Mouse (Mus musculus): ENCODE results near the gene Trim27. TPM values are rescaled to one million over a fixed set of nuclear protein-coding genes. Genes with fewer than 3 reads are reported as not detected.
A peak's percentile ranks its signal among the peaks of the same experiment; 100 is the strongest.

Gene Trim27
- polyA plus RNA-seq (2016; fragmentation: Nextera tagmentation; extraction: Ambion mirVana), result 132 and 140 TPM in 2 replicates

- under 1% methylated on average over 15 of the region's 15 CpGs for WGBS
Measured at GRCm38 (mm10) chr13:21179367-21179723, at the start of gene Trim27. TSS of gene Trim27 (plus strand) at chr13:21179445.

DNA sequence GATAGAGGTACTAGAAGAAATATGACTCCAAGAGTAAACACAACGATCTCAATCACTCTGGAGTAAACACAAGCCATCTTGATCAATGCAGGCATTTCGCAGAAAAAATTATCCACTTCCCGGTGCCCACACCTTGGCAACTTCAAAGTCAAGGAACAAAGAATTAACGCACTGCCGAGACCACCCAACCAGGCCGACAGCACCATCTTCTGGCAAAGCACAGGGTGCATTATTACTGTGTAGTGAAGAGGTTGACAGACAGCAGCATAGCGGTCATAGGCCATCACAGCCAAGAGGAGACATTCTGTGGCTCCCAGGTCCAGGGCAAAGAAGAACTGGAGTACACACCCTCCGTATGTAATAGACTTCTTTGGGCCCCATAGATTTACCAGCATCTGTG, 36.8 kb upstream of the Trim27 start:
- 48% methylated on average over 8 of the region's 8 CpGs for WGBS
- H3K9me3 ChIP-seq, result no peaks in the 10 kb centered on the region
- ATAC-seq (ENCODE audit: low FRiP score, low read depth), result no peak

More at GRCm38 (mm10) chr13:21179367-21179723, at the start of gene Trim27:
- Histone ChIP-seq H3K9ac (replicated peaks) (peak within 1 kb of the TSS; percentile 92), H3K27me3 (peaks cover 8% of the 10 kb centered on the region; the same call in 1 of the 2 replicates), H3K4me2 (replicated peaks) (peak within 1 kb of the TSS; percentile 72), H3K9me3 (no peaks in the 10 kb centered on the region), H3K36me3 (peaks cover 26% of the 10 kb centered on the region), H3K27ac (replicated peaks) (peak within 1 kb of the TSS; percentile 95), H3K4me3 (peak within 1 kb of the TSS; percentile 93), H3K4me1 (peaks cover 27% of the 10 kb centered on the region)
- ATAC-seq (ENCODE audit: low FRiP score, low read depth), result peak; percentile 40

DNA sequence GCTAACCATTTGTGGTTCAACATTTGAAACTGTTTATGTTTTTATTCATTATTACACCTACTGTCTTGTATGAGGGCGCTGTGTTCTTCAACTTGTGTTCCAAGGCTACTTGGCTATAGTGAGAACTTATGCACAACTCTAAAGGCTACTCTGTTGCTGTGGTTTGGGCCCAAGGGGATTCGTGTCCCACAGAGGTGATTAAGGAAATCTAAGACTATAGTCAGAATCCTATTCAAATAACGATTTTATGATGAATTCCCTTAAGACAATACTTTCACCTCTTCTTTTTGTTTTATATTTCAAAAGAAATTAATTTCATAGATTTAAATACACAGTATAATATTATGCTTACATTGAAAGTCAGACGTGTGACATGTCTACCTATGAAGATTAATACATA, 33.5 kb upstream of the Trim27 start, which contains the start of gene Olfr1368:
TSS of gene Olfr1368 (minus strand) at position 101 of the 400 bp plus-strand sequence.
- Histone ChIP-seq H3K9ac (replicated peaks) (no peak within 1 kb of the TSS), H3K4me3 (no peak within 1 kb of the TSS), H3K27ac (replicated peaks) (no peak within 1 kb of the TSS), H3K9me3 (no peaks in the 10 kb centered on the region), H3K4me1 (no peaks in the 10 kb centered on the region), H3K4me2 (replicated peaks) (no peak within 1 kb of the TSS), H3K27me3 (no peaks in the 10 kb centered on the region), H3K36me3 (no peaks in the 10 kb centered on the region)
- WGBS, result 74% methylated on average over 4 of the region's 4 CpGs
- no peak for ATAC-seq (ENCODE audit: low FRiP score, low read depth)

More for the DNA sequence above, 36.8 kb upstream of the Trim27 start:
- Histone ChIP-seq H3K27me3 (no peaks in the 10 kb centered on the region), H3K4me1 (no peaks in the 10 kb centered on the region), H3K27ac (replicated peaks) (no peak overlapping the region), H3K9ac (replicated peaks) (no peak overlapping the region), H3K4me3 (no peak overlapping the region), H3K36me3 (no peaks in the 10 kb centered on the region), H3K4me2 (replicated peaks) (no peak overlapping the region)

GRCm38 (mm10) chr13:21155888-21156287, 23.4 kb upstream of the Trim27 start:
- H3K36me3 ChIP-seq, result no peaks in the 10 kb centered on the region
- H3K9ac ChIP-seq (replicated peaks), result no peak overlapping the region
- no peak overlapping the region for H3K4me3 ChIP-seq
- peaks cover 11% of the 10 kb centered on the region; the same call in 1 of the 2 replicates for H3K4me1 ChIP-seq
- H3K27me3 ChIP-seq, result 0 out of 2 replicates have a peak, but pooled peaks cover 4% of the 10 kb centered on the region
- ATAC-seq (ENCODE audit: low FRiP score, low read depth), result no peak
- H3K4me2 ChIP-seq (replicated peaks), result no peak overlapping the region
- WGBS, result 83% methylated on average over 5 of the region's 5 CpGs
- H3K27ac ChIP-seq (replicated peaks), result no peak overlapping the region
- H3K9me3 ChIP-seq, result no peaks in the 10 kb centered on the region

DNA sequence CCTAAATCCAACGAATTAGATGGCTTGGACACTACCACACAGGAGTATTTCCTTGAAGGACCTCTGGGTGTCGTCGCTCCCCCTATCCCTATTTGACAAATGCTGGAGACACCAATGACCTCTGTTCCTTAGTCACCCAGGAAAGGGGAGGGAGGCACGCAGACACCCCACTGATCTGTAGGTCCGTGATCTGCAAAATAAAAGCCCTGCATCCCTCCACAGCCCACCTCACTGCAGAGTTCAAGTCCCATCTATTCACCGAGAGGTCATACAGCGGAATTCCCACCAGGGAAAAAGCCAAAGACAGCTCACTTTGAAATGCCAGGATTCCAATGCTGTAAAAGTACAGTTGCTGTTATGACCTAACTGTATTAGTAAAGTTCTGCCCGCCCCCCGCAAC, 21.2 kb upstream of the Trim27 start:
- Histone ChIP-seq H3K4me3 (0 out of 2 replicates have a peak overlapping the region, but pooled peaks have one; percentile 60), H3K4me2 (replicated peaks) (peak overlapping the region; percentile 83), H3K27me3 (peaks cover 7% of the 10 kb centered on the region; the same call in 1 of the 2 replicates), H3K9me3 (no peaks in the 10 kb centered on the region), H3K36me3 (no peaks in the 10 kb centered on the region), H3K27ac (replicated peaks) (no peak overlapping the region), H3K4me1 (peaks cover 11% of the 10 kb centered on the region; the same call in 1 of the 2 replicates), H3K9ac (replicated peaks) (no peak overlapping the region)
- WGBS, result 3% methylated on average over 9 of the region's 9 CpGs
- ATAC-seq (ENCODE audit: low FRiP score, low read depth), result no peak

DNA sequence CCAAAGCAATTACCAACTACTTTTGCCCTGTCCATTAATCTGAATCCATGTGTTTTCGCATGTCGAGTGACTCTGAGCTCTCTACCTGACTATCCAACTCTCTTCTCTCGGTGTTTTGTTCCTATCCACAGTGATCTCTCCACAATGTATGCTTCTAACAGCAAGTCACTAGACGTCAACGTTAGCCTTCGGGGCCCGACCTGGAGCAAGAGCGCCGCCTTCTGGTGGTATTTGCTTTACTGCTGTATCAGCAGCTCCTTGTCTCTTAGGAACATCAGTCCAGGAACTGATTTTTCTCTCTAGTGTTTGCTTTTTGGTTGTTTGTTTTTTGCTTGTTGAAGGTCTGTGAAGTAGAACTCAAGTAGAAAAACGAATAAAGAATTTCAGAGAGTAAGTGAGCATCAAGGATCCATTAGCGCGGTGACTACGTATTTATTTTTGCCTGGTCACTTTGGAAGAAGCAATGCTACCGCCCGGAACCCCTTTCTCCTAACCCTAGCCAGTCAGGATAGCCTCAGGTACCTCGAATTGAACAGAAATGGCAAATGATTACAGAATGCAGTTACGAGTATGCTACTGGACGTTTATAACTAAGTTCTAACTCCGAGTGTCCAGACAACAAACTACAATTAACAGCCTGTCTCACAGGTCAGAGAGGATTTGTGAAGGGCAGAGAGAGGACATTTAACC, 20.3 kb upstream of the Trim27 start:
- no peaks in the 10 kb centered on the region for H3K9me3 ChIP-seq
- H3K27me3 ChIP-seq, result peaks cover 7% of the 10 kb centered on the region; the same call in 1 of the 2 replicates
- ATAC-seq (ENCODE audit: low FRiP score, low read depth), result peak; percentile 35
- H3K4me1 ChIP-seq, result peaks cover 11% of the 10 kb centered on the region; the same call in 1 of the 2 replicates
- peak overlapping the region; percentile 60 for H3K4me3 ChIP-seq
- H3K36me3 ChIP-seq, result no peaks in the 10 kb centered on the region
- no peak overlapping the region for H3K27ac ChIP-seq (replicated peaks)
- H3K4me2 ChIP-seq (replicated peaks), result peak overlapping the region; percentile 83
- peak overlapping the region; percentile 53 for H3K9ac ChIP-seq (replicated peaks)
- WGBS, result under 1% methylated on average over 19 of the region's 19 CpGs

DNA sequence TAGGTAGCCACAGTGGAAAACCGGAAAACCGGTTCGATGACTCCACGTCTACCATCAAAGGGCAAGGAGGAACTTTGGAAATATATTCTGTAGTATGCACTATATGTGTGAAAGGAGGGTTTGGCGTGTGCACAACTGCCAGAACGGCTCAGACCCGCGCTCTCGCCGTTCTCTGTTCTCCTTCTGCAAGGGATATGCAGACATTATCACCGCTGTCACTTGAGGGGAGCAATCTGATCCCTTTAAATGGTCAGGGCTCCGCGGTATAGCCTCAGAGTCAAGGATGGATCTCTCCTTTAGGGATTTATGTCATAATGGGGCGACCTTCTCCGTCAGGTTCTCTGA, 19.8 kb upstream of the Trim27 start:
- peaks cover 7% of the 10 kb centered on the region; the same call in 1 of the 2 replicates for H3K27me3 ChIP-seq
- peak overlapping the region; percentile 83 for H3K4me2 ChIP-seq (replicated peaks)
- no peaks in the 10 kb centered on the region for H3K9me3 ChIP-seq
- peak overlapping the region; percentile 60 for H3K4me3 ChIP-seq
- ATAC-seq (ENCODE audit: low FRiP score, low read depth), result peak; percentile 7; the same call in 1 of the 2 replicates
- no peaks in the 10 kb centered on the region for H3K36me3 ChIP-seq
- H3K4me1 ChIP-seq, result peaks cover 11% of the 10 kb centered on the region; the same call in 1 of the 2 replicates
- under 1% methylated on average over 15 of the region's 15 CpGs for WGBS
- peak overlapping the region; percentile 53 for H3K9ac ChIP-seq (replicated peaks)
- H3K27ac ChIP-seq (replicated peaks), result no peak overlapping the region

DNA sequence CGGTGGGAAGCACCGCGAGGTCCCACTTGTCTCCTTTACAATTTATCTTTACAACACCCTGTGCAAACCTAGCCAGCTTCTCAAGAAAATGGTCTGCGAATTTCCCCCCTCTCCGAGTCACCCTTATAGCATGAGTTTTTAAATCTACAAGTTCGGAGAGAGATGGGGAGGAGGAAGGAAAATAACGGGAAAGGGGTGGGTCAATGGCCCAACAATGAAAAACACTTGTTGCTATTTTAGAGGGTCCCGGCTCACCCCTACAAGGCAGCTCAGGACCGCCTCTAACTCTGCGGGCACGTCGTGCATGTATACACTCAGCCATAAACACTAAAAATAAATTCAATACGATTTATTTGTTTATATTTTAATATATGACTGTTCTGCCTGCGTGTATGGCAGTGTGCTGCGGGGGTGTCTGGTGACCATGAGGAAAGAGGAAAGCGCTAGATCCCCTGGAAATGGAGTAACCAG, 19.2 kb upstream of the Trim27 start:
- ATAC-seq (ENCODE audit: low FRiP score, low read depth), result peak; percentile 41
- peak overlapping the region; percentile 83 for H3K4me2 ChIP-seq (replicated peaks)

GRCm38 (mm10) chr13:21160657-21161590, 18.3 kb upstream of the Trim27 start:
- 0 out of 2 replicates have a peak overlapping the region, but pooled peaks have one; percentile 44 for H3K9ac ChIP-seq (replicated peaks)
- under 1% methylated on average over 32 of the region's 32 CpGs for WGBS

More for the DNA sequence above, 19.2 kb upstream of the Trim27 start:
- peak overlapping the region; percentile 60 for H3K4me3 ChIP-seq
- peaks cover 7% of the 10 kb centered on the region; the same call in 1 of the 2 replicates for H3K27me3 ChIP-seq
- WGBS, result under 1% methylated on average over 16 of the region's 16 CpGs
- H3K9ac ChIP-seq (replicated peaks), result peak overlapping the region; percentile 53
- no peaks in the 10 kb centered on the region for H3K36me3 ChIP-seq
- no peaks in the 10 kb centered on the region for H3K9me3 ChIP-seq
- H3K4me1 ChIP-seq, result peaks cover 11% of the 10 kb centered on the region; the same call in 1 of the 2 replicates
- no peak overlapping the region for H3K27ac ChIP-seq (replicated peaks)

GRCm38 (mm10) chr13:21161591-21161990, 17.7 kb upstream of the Trim27 start:
- H3K27ac ChIP-seq (replicated peaks), result no peak overlapping the region
- WGBS, result 45% methylated on average over 2 of the region's 2 CpGs
- H3K9ac ChIP-seq (replicated peaks), result no peak overlapping the region
- H3K9me3 ChIP-seq, result no peaks in the 10 kb centered on the region
- H3K4me3 ChIP-seq, result peak overlapping the region; percentile 60
- H3K36me3 ChIP-seq, result no peaks in the 10 kb centered on the region
- no peak for ATAC-seq (ENCODE audit: low FRiP score, low read depth)
- peaks cover 10% of the 10 kb centered on the region for H3K27me3 ChIP-seq
- peak overlapping the region; percentile 83 for H3K4me2 ChIP-seq (replicated peaks)
- peaks cover 11% of the 10 kb centered on the region; the same call in 1 of the 2 replicates for H3K4me1 ChIP-seq

More at GRCm38 (mm10) chr13:21160657-21161590, 18.3 kb upstream of the Trim27 start:
- Histone ChIP-seq H3K27ac (replicated peaks) (no peak overlapping the region), H3K4me1 (peaks cover 11% of the 10 kb centered on the region; the same call in 1 of the 2 replicates), H3K27me3 (peaks cover 8% of the 10 kb centered on the region), H3K9me3 (no peaks in the 10 kb centered on the region), H3K4me3 (peak overlapping the region; percentile 60), H3K36me3 (no peaks in the 10 kb centered on the region), H3K4me2 (replicated peaks) (peak overlapping the region; percentile 83)
- ATAC-seq (ENCODE audit: low FRiP score, low read depth), result peak; percentile 78

DNA sequence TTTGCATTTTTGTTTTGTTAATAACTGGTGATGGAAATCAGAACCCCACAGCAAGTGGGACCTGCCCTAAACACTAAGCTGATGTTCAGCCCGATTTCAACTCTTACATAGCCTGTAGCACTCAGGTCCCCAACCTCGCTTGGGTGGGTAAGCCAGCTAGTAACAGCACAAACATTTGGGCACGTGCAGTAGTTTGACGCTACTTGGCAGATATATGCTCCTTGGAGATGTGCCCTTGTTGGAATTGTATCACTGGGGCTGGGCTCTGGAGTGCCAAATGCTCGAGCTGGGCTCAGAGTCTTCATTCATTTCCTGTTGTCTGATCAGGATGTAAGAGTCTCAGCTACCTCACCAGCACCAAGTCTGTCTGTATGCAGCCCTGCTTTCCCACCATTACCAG, 16.7 kb upstream of the Trim27 start:
- Histone ChIP-seq H3K4me2 (replicated peaks) (no peak overlapping the region), H3K9ac (replicated peaks) (no peak overlapping the region), H3K27ac (replicated peaks) (no peak overlapping the region), H3K27me3 (peaks cover 10% of the 10 kb centered on the region), H3K4me3 (no peak overlapping the region), H3K36me3 (no peaks in the 10 kb centered on the region), H3K9me3 (no peaks in the 10 kb centered on the region), H3K4me1 (peaks cover 11% of the 10 kb centered on the region; the same call in 1 of the 2 replicates)
- ATAC-seq (ENCODE audit: low FRiP score, low read depth), result no peak
- 64% methylated on average over 5 of the region's 5 CpGs for WGBS

All from midbrain, embryonic 12.5 days (tissue).